Mouse (Mus musculus) heart, postnatal 4 days (tissue): Measurements from ENCODE around the gene Fastk. TPM values are rescaled to one million over a fixed set of nuclear protein-coding genes. Genes with fewer than 3 reads are reported as not detected.
A peak's percentile ranks its signal among the peaks of the same experiment; 100 is the strongest.
"Not testable (repeated sequence)": the region's sequence is repeated elsewhere in the genome, so short reads cannot be mapped to it uniquely, and the experiment has no call there.

Source experiments
- DNase-seq: peaks from one replicate; pipeline ENCODE4 v3.0.0; 2021
- total RNA-seq, 2 experiments: library from RNA; stranded (reverse); gene quantifications; 2 replicates each; pipeline ENCODE4 v1.2.3; 2021

Fastk gene
- total RNA-seq, 2 experiments from 2014 or later: 194 to 206 TPM

DNA sequence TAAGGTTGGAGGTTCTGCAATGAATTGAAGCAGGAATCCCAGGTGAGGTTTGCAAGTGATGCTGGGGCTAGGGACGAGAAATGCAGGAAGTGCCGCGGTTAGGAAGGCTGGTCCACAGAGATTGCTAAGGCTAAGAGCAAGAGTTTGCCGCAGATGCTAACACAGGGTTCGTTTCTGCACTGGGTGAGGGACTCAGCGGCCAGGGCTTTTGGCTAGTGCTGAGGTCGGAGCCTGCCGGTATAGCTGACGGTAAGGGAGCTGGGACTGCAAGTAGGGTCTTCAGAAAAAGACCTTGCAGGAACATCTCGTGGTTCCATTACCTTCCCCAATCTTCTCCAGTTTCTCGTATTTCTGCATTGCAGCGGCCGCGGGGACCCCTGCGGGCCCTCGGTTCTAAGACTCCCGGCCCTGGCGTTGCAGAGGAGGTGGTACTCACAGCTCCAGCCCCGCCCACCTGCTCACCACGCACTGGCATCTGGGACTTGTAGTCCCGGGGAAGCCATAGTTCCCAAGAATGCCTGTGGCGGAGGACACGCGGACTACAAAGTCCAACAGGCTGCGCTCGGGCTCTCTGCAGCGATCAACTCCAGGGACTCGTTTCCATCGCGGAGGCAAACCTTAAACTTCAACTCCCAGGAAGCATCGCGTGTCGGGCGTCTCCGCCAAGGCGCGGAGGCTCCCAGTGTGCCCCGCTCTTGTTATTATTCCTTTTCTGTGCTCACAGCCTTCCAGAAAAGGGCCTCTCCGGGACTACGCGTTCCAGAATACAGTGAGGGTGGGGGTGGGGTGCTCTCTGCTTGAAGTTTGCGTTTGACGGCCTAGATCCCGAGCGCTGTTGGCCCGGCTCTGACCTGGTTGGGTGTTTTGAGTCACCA, 21.7 kb downstream of the Fastk start, which contains the start of the genes Cdk5 and Slc4a2:
Cdk5 (minus strand) TSS at position 402 of the 875 bp plus-strand sequence.
Slc4a2 (plus strand) TSS at position 709 of the 875 bp plus-strand sequence.
- peak; percentile 98 for DNase-seq

DNA sequence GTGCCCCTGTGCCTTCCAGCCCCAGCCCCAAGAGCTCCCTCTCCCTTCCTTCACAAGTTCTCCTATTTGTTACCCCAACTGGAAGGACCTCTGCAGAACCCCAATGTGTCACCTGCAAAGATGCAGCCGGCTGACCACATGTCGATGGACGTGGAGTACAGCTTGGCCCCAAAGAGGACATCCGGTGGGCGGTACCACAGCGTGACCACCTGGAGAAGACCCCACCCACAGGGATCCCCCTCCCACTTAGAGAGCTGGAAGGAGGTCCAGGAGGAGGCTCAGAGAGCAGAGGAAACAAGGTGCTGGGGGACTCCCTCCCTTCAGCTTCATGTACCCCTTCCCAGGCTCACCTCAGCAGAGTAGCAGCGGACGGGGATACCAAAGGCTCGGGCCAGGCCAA, 24.7 kb downstream of the Fastk start:
- DNase-seq: no peak

DNA sequence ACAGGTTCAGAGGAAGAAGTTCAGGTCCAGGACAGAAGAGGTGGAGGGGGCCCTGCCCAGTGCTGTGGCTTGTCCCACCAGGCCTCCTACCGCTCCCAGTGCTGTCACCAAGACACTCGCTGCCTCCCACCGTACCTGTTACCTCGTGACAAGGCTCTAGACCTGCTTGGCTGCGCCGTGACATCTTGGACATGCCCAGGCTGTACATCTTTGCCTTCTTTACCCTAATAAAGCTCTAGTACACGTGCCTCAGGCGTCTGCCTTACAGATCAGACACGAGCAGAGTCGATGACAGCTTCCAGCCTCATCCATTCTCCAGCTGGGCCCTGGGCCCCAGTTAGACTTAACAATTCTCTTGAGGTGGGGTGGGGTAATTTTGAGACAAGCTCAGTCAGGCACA, 27.5 kb downstream of the Fastk start:
- DNase-seq: no peak

DNA sequence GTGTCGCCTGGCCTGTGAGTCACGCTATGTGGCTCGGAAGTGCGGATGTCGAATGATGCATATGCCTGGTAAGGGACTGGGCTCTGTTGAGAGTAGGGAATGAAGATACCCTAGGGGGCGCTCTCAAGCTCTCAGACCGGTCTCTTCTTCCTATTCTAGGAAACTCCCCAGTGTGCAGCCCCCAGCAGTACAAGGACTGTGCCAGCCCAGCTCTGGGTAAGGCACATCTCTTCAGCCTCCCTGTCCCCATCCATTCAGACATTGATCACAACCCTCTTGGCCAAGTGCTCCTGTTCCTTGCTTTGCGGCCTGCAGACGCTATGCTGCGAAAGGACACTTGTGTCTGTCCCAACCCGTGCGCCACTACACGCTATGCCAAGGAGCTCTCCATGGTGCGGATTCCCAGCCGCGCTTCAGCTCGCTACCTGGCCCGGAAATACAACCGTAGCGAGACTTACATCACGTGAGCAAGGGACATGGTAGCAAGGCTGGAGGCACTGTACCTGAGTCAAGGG, 28.8 kb downstream of the Fastk start:
- peak; percentile 75 for DNase-seq

DNA sequence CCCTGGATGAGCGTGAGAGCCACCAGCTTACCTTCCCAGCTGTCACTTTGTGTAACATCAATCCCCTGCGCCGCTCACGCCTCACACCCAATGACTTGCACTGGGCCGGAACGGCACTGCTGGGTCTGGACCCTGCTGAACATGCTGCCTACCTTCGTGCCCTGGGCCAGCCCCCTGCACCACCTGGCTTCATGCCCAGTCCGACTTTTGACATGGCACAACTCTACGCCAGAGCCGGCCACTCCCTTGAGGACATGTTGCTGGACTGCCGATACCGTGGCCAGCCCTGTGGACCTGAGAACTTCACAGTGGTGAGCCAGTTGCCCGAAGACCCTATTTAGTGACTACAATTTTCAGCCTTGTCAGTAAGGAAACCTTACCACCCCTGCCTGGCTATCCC, 31.1 kb downstream of the Fastk start:
- no peak for DNase-seq

GRCm38 (mm10) chr5:24413042-24413693, 31.9 kb downstream of the Fastk start, which contains the start of gene Asic3:
Gene Asic3 (plus strand): TSS chr5:24413392.
- DNase-seq: no peak

GRCm38 (mm10) chr5:24412063-24412462, 33.0 kb downstream of the Fastk start:
- DNase-seq: no peak

GRCm38 (mm10) chr5:24409466-24409865, 35.6 kb downstream of the Fastk start:
- no peak for DNase-seq

GRCm38 (mm10) chr5:24408651-24409050, 36.4 kb downstream of the Fastk start:
- peak; percentile 61 for DNase-seq

DNA sequence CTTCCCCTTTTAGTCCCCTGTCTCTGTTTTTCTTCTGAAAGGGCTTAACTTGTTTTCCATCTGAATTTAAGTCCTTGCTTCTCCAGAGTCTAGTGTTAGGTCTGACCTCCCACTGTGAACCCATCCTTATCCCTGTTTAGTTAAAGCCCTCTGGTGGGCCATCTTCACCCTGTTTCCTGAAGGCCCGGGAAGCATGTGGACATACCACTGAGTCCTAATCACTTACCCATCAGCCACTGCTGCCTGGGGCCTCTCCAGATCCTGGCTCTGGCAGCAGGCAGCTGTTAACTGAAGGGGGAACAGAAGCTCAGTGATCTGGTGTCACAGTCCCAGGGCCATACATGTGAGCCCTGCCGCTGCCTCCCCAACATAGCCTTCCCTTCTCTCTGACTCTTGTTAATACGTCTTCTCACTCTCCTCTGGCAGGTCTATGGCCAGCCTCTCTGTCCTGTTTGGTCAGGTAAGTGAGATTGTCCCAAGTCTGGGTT, 39.7 kb downstream of the Fastk start:
- no peak for DNase-seq

GRCm38 (mm10) chr5:24404594-24405360, 40.3 kb downstream of the Fastk start:
- no peak for DNase-seq

DNA sequence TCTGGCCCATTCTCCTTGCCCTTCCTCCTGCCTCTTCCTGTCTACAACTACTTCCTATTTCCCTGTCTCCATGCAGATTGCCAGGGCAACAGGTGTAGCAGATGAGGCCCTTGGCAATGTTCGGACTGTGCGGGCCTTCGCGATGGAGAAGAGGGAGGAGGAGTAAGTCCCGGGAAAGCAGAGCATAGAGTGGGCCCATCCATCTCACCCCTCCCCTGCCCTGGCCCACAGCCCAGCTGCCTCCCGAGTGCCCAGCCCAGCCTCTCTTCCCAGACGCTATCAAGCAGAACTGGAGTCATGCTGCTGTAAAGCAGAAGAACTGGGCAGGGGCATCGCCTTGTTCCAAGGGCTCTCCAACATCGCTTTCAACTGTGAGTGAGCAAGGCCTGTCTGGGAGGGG, 43.1 kb downstream of the Fastk start:
- peak; percentile 56 for DNase-seq

DNA sequence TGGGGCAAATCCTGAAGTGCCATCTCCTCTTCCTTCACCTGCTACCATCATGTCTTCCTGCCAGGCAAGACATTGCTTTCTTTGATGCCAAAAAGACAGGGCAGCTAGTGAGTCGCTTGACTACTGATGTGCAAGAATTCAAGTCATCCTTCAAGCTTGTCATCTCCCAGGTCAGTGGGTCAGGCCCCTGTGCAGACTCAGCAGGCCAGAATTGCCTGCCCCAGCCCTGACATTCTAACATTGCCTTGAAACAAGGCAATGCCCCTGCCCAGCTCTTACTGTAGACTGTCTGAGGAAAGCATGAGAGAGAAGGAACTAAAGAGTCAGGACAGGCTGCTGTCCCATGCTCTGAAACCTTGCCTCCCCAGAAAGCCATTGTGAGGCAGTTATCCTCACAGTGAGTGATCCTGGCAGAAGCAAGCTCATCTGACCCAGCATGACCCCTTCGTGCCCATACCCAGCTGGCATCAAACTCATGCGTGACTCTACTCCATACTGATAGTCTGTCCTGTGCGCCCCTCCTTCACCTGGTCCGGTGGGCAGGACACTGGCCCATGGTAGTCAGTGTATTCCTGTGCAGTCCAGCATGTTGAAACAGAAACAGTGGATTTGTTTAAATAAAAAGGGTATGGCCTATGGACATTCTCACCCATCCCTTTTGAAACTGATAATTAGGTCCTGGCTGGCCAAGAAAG, 44.0 kb downstream of the Fastk start:
- no peak for DNase-seq

GRCm38 (mm10) chr5:24400362-24400761, 44.7 kb downstream of the Fastk start:
- DNase-seq: no peak

GRCm38 (mm10) chr5:24399686-24400085, 45.4 kb downstream of the Fastk start:
- no peak for DNase-seq

- not testable (repeated sequence) for DNase-seq
Measured at GRCm38 (mm10) chr5:24396254-24396653, 48.8 kb downstream of the Fastk start.

DNA sequence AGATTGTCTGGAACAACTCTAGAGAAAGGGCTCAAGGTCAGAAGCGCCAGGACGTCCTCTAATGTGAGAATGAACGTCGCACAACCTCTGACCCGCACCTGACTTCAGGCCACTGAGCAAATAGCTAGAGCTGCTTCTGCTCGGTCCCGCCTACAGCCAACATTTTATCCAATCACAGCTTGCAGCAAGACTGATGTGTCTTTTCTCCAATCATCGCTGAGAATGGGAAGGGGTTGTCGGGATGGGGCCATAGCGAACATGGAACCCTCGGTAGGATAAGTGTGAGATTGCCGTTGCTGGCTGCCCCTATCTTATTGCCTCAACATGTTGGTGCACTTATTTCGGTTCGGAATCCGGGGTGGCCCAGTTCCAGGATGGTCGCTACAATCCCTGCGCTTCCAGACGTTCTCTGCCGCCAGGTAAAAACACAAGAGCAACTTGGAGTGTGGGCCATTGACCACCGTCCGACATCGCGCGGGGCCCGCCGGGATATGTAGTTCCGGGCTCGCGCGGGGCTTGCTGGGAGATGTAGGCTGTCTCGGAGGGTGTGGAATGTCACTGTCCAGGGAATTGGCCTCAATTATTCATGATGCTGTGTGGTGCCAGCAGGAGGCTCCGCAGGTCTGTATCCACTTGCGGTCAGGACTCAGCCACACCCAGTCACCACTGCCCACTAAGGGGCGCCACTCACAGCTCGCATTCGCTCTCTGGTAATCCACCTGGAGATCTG, 50.8 kb downstream of the Fastk start:
- peak; percentile 95 for DNase-seq

GRCm38 (mm10) chr5:24393392-24393997, 51.6 kb downstream of the Fastk start, which contains the start of gene Abcb8:
Gene Abcb8 (plus strand): TSS chr5:24393663.
- DNase-seq: peak; percentile 90

- DNase-seq: no peak
Measured at GRCm38 (mm10) chr5:24392724-24393123, 52.4 kb downstream of the Fastk start.

- no peak for DNase-seq
Measured at GRCm38 (mm10) chr5:24391864-24392263, 53.2 kb downstream of the Fastk start, which contains the start of gene Atg9b. Gene Atg9b (minus strand): TSS chr5:24392143.
